Mouse (Mus musculus) lung, adult 2 months (tissue): ENCODE measurements around the gene Stkld1.

Experiments used
- CTCF ChIP-seq: fragments of 200-500 bp; IDR thresholded peaks from 2 replicates; pipeline ENCODE4 v1.5.1; 2011; ENCODE audit warnings: mild to moderate bottlenecking, low read length, control low read depth; ENCODE audit not compliant: insufficient read depth
- POLR2A ChIP-seq: fragments of 200-500 bp; IDR thresholded peaks from 2 replicates; pipeline ENCODE4 v1.6.1; 2011; ENCODE audit warnings: low read depth, mild to moderate bottlenecking, control low read depth, low read length, borderline replicate concordance; ENCODE audit errors: extremely low read depth

DNA sequence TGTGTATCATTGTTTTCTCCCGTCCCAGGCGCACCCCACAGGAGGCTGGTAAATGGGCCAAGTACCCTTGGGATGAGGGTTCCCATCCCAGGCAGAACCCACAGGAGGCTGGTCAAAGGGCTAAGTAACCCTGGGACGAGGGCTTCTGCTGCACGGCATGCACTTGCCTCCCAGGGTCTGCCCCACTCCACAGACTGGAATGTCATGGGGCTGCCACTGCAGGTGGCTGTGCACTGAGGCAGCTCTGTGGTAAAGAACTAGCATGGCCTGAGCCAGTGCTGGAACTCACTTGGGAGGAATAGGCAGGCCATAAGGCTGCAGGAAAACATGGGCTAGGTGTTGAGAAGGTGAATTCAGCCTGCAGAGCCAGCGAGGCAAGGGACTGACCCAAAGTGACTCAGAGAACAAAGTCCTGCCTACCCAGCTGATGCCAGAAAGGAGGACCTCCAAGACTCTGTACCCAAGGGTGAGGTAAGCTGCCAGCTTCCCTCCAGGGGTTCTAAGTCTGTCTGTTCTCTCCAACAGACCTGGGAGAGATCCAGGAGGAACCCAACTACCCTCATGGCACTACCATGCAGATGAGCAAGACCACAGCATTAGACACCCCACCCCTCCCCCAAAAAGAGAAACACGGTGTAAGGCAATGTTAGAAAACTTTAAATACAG lies 13.5 kb upstream of the Stkld1 start:
- no peak for TF ChIP-seq POLR2A
- TF ChIP-seq CTCF = no peak
